Mouse (Mus musculus) lung, adult 2 months (tissue): ENCODE results near the gene Senp3. TPM values are rescaled to one million over a fixed set of nuclear protein-coding genes. Genes with fewer than 3 reads are reported as not detected.
A peak's percentile ranks its signal among the peaks of the same experiment; 100 is the strongest.
"Not testable (repeated sequence)": the region's sequence is repeated elsewhere in the genome, so short reads cannot be mapped to it uniquely, and the experiment has no call there.

Source experiments
- DNase-seq: peaks from one replicate; pipeline ENCODE4 v3.0.0; 2022
- H3K4me1 ChIP-seq: fragments of 200-500 bp; 2 replicates; pipeline ENCODE4 v1.6.1; 2011; ENCODE audit warnings: low read length; ENCODE audit not compliant: control insufficient read depth, insufficient read depth
- H3K4me3 ChIP-seq: fragments of 200-500 bp; replicated peaks from 2 replicates; pipeline ENCODE3; 2011; ENCODE audit warnings: low read depth, mild to moderate bottlenecking, control low read depth, low read length; ENCODE audit errors: extremely low read depth
- CTCF ChIP-seq: fragments of 200-500 bp; IDR thresholded peaks from 2 replicates; pipeline ENCODE4 v1.5.1; 2011; ENCODE audit warnings: mild to moderate bottlenecking, low read length, control low read depth; ENCODE audit not compliant: insufficient read depth
- POLR2A ChIP-seq: fragments of 200-500 bp; IDR thresholded peaks from 2 replicates; pipeline ENCODE4 v1.6.1; 2011; ENCODE audit warnings: low read depth, mild to moderate bottlenecking, control low read depth, low read length, borderline replicate concordance; ENCODE audit errors: extremely low read depth
- WGBS: fragments of 180-500 bp; shearing (Covaris S2); methylation state at CpG from one replicate; pipeline ENCODE4 v1.1.7; 2018; 5-methylcytosine and 5-hydroxymethylcytosine counted together
- polyA plus RNA-seq: library from polyadenylated mRNA; depleted of rRNA; stranded (reverse); fragments of >200 nt; gene quantifications from 2 replicates; pipeline ENCODE4 v1.2.3, GENCODE M21; 2012; rRNA removed

Gene Senp3
- polyA plus RNA-seq, 1 experiment, result 55.0 TPM

GRCm38 (mm10) chr11:69632284-69633089, 49.4 kb downstream of the Senp3 start, which contains the start of gene Fxr2:
Fxr2 (plus strand) TSS chr11:69632990.
- peak; percentile 100 for DNase-seq
- WGBS, result 1% methylated on average over 43 of the region's 56 CpGs
- peak within 1 kb of the TSS; percentile 76 for H3K4me3 ChIP-seq
- TF ChIP-seq CTCF (peak; percentile 69), POLR2A (peak; percentile 68; the same call in 1 of the 2 replicates)
- H3K4me1 ChIP-seq, result peaks cover 5% of the 10 kb centered on the region

- DNase-seq, result no peak
- WGBS, result 54% methylated on average over 1 of the region's 1 CpGs
- Histone ChIP-seq H3K4me1 (peaks cover 5% of the 10 kb centered on the region), H3K4me3 (no peak overlapping the region)
- 0 out of 2 replicates have a peak, but pooled peaks have one; percentile 6 for TF ChIP-seq CTCF
- TF ChIP-seq POLR2A, result no peak
These were observed 52.1 kb downstream of the Senp3 start for GRCm38 (mm10) chr11:69629802-69630201.

- H3K4me3 ChIP-seq, result no peak overlapping the region
- peak; percentile 99 for TF ChIP-seq CTCF
- TF ChIP-seq POLR2A, result no peak
- no peaks in the 10 kb centered on the region for H3K4me1 ChIP-seq
- WGBS, result 33% methylated on average over 6 of the region's 6 CpGs
- DNase-seq, result peak; percentile 78
These were observed 53.6 kb downstream of the Senp3 start for GRCm38 (mm10) chr11:69628286-69628685.

GRCm38 (mm10) chr11:69624339-69624738, 57.5 kb downstream of the Senp3 start:
- not testable (repeated sequence) for H3K4me3 ChIP-seq, DNase-seq, H3K4me1 ChIP-seq
- 81% methylated on average over 2 of the region's 2 CpGs for WGBS

Other genes with a start within 250 kb of the Senp3 start
- 3.1 TPM in 2 replicates for gene Dnah2, start 133.0 kb downstream of the Senp3 start, polyA plus RNA-seq
- gene Efnb3, start 121.9 kb downstream of the Senp3 start, polyA plus RNA-seq, result 0.88 and 1.0 TPM in 2 replicates
- gene Wrap53, start 101.8 kb downstream of the Senp3 start, polyA plus RNA-seq, result 11.9 and 15.0 TPM in 2 replicates
- gene Trp53, start 101.7 kb downstream of the Senp3 start, polyA plus RNA-seq, result 66.8 and 75.0 TPM in 2 replicates
- 8.4 and 15.9 TPM in 2 replicates for gene Atp1b2, start 76.1 kb downstream of the Senp3 start, polyA plus RNA-seq
- gene Shbg, start 64.2 kb downstream of the Senp3 start, polyA plus RNA-seq, result not detected in 2 replicates
- 3.4 and 6.1 TPM in 2 replicates for gene Sat2, start 60.1 kb downstream of the Senp3 start, polyA plus RNA-seq
- 54.4 and 66.9 TPM in 2 replicates for gene Fxr2, start 49.1 kb downstream of the Senp3 start, polyA plus RNA-seq
- gene Sox15, start 26.8 kb downstream of the Senp3 start, polyA plus RNA-seq, result 0.14 and 5.5 TPM in 2 replicates
- gene Mpdu1, start 19.4 kb downstream of the Senp3 start, polyA plus RNA-seq, result 67.3 and 88.1 TPM in 2 replicates
- 65.6 and 82.8 TPM in 2 replicates for gene Cd68, start 15.9 kb downstream of the Senp3 start, polyA plus RNA-seq
- gene Eif4a1, start 9.7 kb downstream of the Senp3 start, polyA plus RNA-seq, result 152 and 265 TPM in 2 replicates
- 16.2 and 21.3 TPM in 2 replicates for gene Tnfsf13, start 3.7 kb upstream of the Senp3 start, polyA plus RNA-seq
- 84.2 and 98.8 TPM in 2 replicates for gene Tnfsf12, start 13.8 kb upstream of the Senp3 start, polyA plus RNA-seq
- gene Tnfsfm13, start 14.0 kb upstream of the Senp3 start, polyA plus RNA-seq, result 12.7 and 20.0 TPM in 2 replicates
- 32.0 and 51.1 TPM in 2 replicates for gene Polr2a, start 76.6 kb upstream of the Senp3 start, polyA plus RNA-seq
- 1.4 and 2.3 TPM in 2 replicates for gene Slc35g3, start 79.9 kb upstream of the Senp3 start, polyA plus RNA-seq
- gene Zbtb4, start 83.8 kb upstream of the Senp3 start, polyA plus RNA-seq, result 104 and 106 TPM in 2 replicates
- 31.5 and 38.0 TPM in 2 replicates for gene Chrnb1, start 113.9 kb upstream of the Senp3 start, polyA plus RNA-seq
- 6.9 and 8.0 TPM in 2 replicates for gene Fgf11, start 119.8 kb upstream of the Senp3 start, polyA plus RNA-seq
- 9.4 and 9.5 TPM in 2 replicates for gene Tmem102, start 123.5 kb upstream of the Senp3 start, polyA plus RNA-seq
- not detected in 2 replicates for gene Gm39566, start 133.2 kb upstream of the Senp3 start, polyA plus RNA-seq
- gene Spem2, start 136.4 kb upstream of the Senp3 start, polyA plus RNA-seq, result not detected in 2 replicates
- 0.15 and 0.41 TPM in 2 replicates for gene Spem1, start 140.1 kb upstream of the Senp3 start, polyA plus RNA-seq
- 32.3 and 42.0 TPM in 2 replicates for gene Nlgn2, start 155.7 kb upstream of the Senp3 start, polyA plus RNA-seq
- gene Tmem256, start 156.4 kb upstream of the Senp3 start, polyA plus RNA-seq, result 151 and 173 TPM in 2 replicates
- gene Plscr3, start 164.3 kb upstream of the Senp3 start, polyA plus RNA-seq, result 192 and 225 TPM in 2 replicates
- 14.4 and 17.4 TPM in 2 replicates for gene Tnk1, start 176.6 kb upstream of the Senp3 start, polyA plus RNA-seq
- gene Tmem95, start 195.9 kb upstream of the Senp3 start, polyA plus RNA-seq, result not detected in 2 replicates
- 12.6 and 19.1 TPM in 2 replicates for gene Kctd11, start 199.3 kb upstream of the Senp3 start, polyA plus RNA-seq
- gene Acap1, start 213.5 kb upstream of the Senp3 start, polyA plus RNA-seq, result 11.2 and 14.3 TPM in 2 replicates
- 0.65 and 1.4 TPM in 2 replicates for gene 2810408A11Rik, start 218.9 kb upstream of the Senp3 start, polyA plus RNA-seq
- 47.7 and 58.1 TPM in 2 replicates for gene Neurl4, start 219.0 kb upstream of the Senp3 start, polyA plus RNA-seq
- 104 and 112 TPM in 2 replicates for gene Gps2, start 231.8 kb upstream of the Senp3 start, polyA plus RNA-seq
- gene Eif5a, start 239.9 kb upstream of the Senp3 start, polyA plus RNA-seq, result 216 and 372 TPM in 2 replicates